Mouse (Mus musculus) spleen, adult 2 months (tissue): ENCODE measurements around the gene Cpsf7. TPM values are rescaled to one million over a fixed set of nuclear protein-coding genes. Genes with fewer than 3 reads are reported as not detected.

Experiments used
- DNase-seq, 2 experiments: peaks; one replicate each; pipeline versions ENCODE4 v3.0.0 to v3.0.0-alpha.2; 2012 to 2021; ENCODE audit warnings: low spot score in 2 of 2, low read depth in 1 of 2
- H3K27ac ChIP-seq: fragments of 200-500 bp; 2 replicates; pipeline ENCODE4 v1.5.1; 2012; ENCODE audit warnings: low read length, inconsistent platforms; ENCODE audit not compliant: insufficient read depth
- H3K27me3 ChIP-seq: fragments of 200-500 bp; 2 replicates; pipeline ENCODE4 v1.6.1; 2012; ENCODE audit warnings: mild to moderate bottlenecking, moderate library complexity, low read length, inconsistent platforms; ENCODE audit not compliant: control insufficient read depth, insufficient read depth
- H3K36me3 ChIP-seq: fragments of 200-500 bp; 2 replicates; pipeline ENCODE4 v1.6.1; 2012; ENCODE audit warnings: mild to moderate bottlenecking, low read length, inconsistent platforms; ENCODE audit not compliant: control insufficient read depth, insufficient read depth
- H3K4me1 ChIP-seq: fragments of 200-500 bp; 2 replicates; pipeline ENCODE4 v1.6.1; 2011; ENCODE audit warnings: inconsistent platforms; ENCODE audit not compliant: control insufficient read depth, insufficient read depth, insufficient read length
- H3K4me3 ChIP-seq: fragments of 200-500 bp; 2 replicates; pipeline ENCODE4 v1.5.1; 2011; ENCODE audit warnings: mild to moderate bottlenecking, inconsistent platforms; ENCODE audit not compliant: insufficient read depth, insufficient read length; ENCODE audit errors: extremely low read depth
- CTCF ChIP-seq: fragments of 200-500 bp; IDR thresholded peaks from 2 replicates; pipeline ENCODE4 v1.5.1; 2011; ENCODE audit warnings: mild to moderate bottlenecking, inconsistent platforms; ENCODE audit not compliant: insufficient read depth, insufficient read length, insufficient replicate concordance; ENCODE audit errors: extremely low read depth
- POLR2A ChIP-seq: fragments of 200-500 bp; IDR thresholded peaks from 2 replicates; pipeline ENCODE4 v1.6.1; 2011; ENCODE audit warnings: low read depth, low read length, inconsistent platforms
- WGBS: fragments of 180-500 bp; shearing (Covaris S2); methylation state at CpG from one replicate; pipeline ENCODE4 v1.1.7; 2018; 5-methylcytosine and 5-hydroxymethylcytosine counted together
- polyA plus RNA-seq: library from polyadenylated mRNA; depleted of rRNA; stranded (reverse); fragments of >200 nt; gene quantifications from 2 replicates; pipeline ENCODE4 v1.2.3, GENCODE M21; 2012; rRNA removed

Cpsf7 gene
- 39.9 and 42.3 TPM in 2 replicates for polyA plus RNA-seq

GRCm38 (mm10) chr19:10525106-10525901 is at the start of gene Cpsf7:
Cpsf7 (plus strand) TSS chr19:10525266.
- Histone ChIP-seq H3K4me3 (peak within 1 kb of the TSS; percentile 82), H3K4me1 (peaks cover 10% of the 10 kb centered on the region), H3K27me3 (no peaks in the 10 kb centered on the region), H3K36me3 (peaks cover 4% of the 10 kb centered on the region), H3K27ac (peak within 1 kb of the TSS; percentile 100)
- peak; percentile 76 to 88 for DNase-seq
- TF ChIP-seq POLR2A (peak; percentile 35), CTCF (no peak)
- under 1% methylated on average over 83 of the region's 93 CpGs for WGBS

GRCm38 (mm10) chr19:10479541-10479940 is 45.5 kb upstream of the Cpsf7 start:
- no peaks in the 10 kb centered on the region for H3K4me1 ChIP-seq
- no peaks in the 10 kb centered on the region for H3K27me3 ChIP-seq
- no peak for DNase-seq
- no peak overlapping the region for H3K27ac ChIP-seq
- WGBS = 37% methylated on average over 4 of the region's 4 CpGs
- no peak overlapping the region for H3K4me3 ChIP-seq
- no peaks in the 10 kb centered on the region for H3K36me3 ChIP-seq
- TF ChIP-seq POLR2A (no peak), CTCF (no peak)

GRCm38 (mm10) chr19:10482703-10483102 is 42.4 kb upstream of the Cpsf7 start, which contains the start of gene Ppp1r32:
Ppp1r32 (minus strand) TSS chr19:10482928.
- no peak within 1 kb of the TSS for H3K4me3 ChIP-seq
- no peaks in the 10 kb centered on the region for H3K36me3 ChIP-seq
- H3K4me1 ChIP-seq = no peaks in the 10 kb centered on the region
- no peaks in the 10 kb centered on the region for H3K27me3 ChIP-seq
- WGBS = 53% methylated on average over 6 of the region's 6 CpGs
- no peak for DNase-seq
- H3K27ac ChIP-seq = no peak within 1 kb of the TSS
- TF ChIP-seq POLR2A = no peak
- no peak for TF ChIP-seq CTCF

GRCm38 (mm10) chr19:10486264-10486738 is 38.8 kb upstream of the Cpsf7 start:
- no peak overlapping the region for H3K4me3 ChIP-seq
- H3K27ac ChIP-seq = no peak overlapping the region
- 27% methylated on average over 9 of the region's 9 CpGs for WGBS
- no peaks in the 10 kb centered on the region for H3K27me3 ChIP-seq
- DNase-seq = peak; percentile 19 to 20
- no peaks in the 10 kb centered on the region for H3K36me3 ChIP-seq
- no peaks in the 10 kb centered on the region for H3K4me1 ChIP-seq
- TF ChIP-seq CTCF (peak; percentile 67; the same call in 1 of the 2 replicates), POLR2A (no peak)

- Histone ChIP-seq H3K36me3 (peaks cover 12% of the 10 kb centered on the region), H3K4me3 (no peak overlapping the region), H3K4me1 (no peaks in the 10 kb centered on the region), H3K27me3 (no peaks in the 10 kb centered on the region), H3K27ac (no peak overlapping the region)
- no peak for TF ChIP-seq POLR2A
- TF ChIP-seq CTCF = no peak
- 97% methylated on average over 1 of the region's 1 CpGs for WGBS
- DNase-seq = no peak
Observed at GRCm38 (mm10) chr19:10495670-10496069, 29.4 kb upstream of the Cpsf7 start.

GRCm38 (mm10) chr19:10496976-10497375 is 28.1 kb upstream of the Cpsf7 start:
- 83% methylated on average over 2 of the region's 2 CpGs for WGBS
- Histone ChIP-seq H3K27me3 (no peaks in the 10 kb centered on the region), H3K27ac (no peak overlapping the region), H3K36me3 (peaks cover 22% of the 10 kb centered on the region), H3K4me3 (no peak overlapping the region), H3K4me1 (no peaks in the 10 kb centered on the region)
- DNase-seq = no peak
- no peak for TF ChIP-seq POLR2A
- TF ChIP-seq CTCF = no peak
